ENCODE assay signal across 15 mouse cellular contexts in genomic region chr11:11711748-11712147, GRCm38 (mm10). TPM values are rescaled to one million over a fixed set of nuclear protein-coding genes. Genes with fewer than 3 reads are reported as not detected.
A peak's percentile ranks its signal among the peaks of the same experiment; 100 is the strongest.
DNase-seq lines count a peak whose midpoint lies in the region; ATAC-seq and TF ChIP-seq lines count a peak whose summit lies in the region.
"Had no signal": no experiment of that assay in that cellular context is flagged by ENCODE, and none has a peak within 500 bp of the region (broad histone marks: within the 10 kb centered on the region; RNA-seq: fewer than 3 reads in every experiment).

No protein-coding gene starts in this region.

- peaks cover 90% of the 10 kb centered on the region for H3K36me3 ChIP-seq in liver, embryonic 12.5 days
- H3K36me3 ChIP-seq in liver, embryonic 11.5 days (ENCODE audit: control insufficient read depth, insufficient read depth, low read length): peaks cover 4% of the 10 kb centered on the region; the same call in 1 of the 2 replicates
- H3K36me3 ChIP-seq in G1E (replicated peaks): peaks cover 87% of the 10 kb centered on the region
- peaks cover 16% of the 10 kb centered on the region for H3K36me3 ChIP-seq in liver, embryonic 16.5 days (ENCODE audit: control insufficient read depth, insufficient read depth)
- H3K36me3 ChIP-seq: embryonic facial prominence, embryonic 12.5 days; forebrain, embryonic 12.5 days had no signal

- no peak overlapping the region for H3K4me2 ChIP-seq in liver, embryonic 12.5 days
- no peak overlapping the region for H3K4me2 ChIP-seq in liver, embryonic 11.5 days
- no peak overlapping the region for H3K4me2 ChIP-seq in liver, embryonic 16.5 days (ENCODE audit: low read depth, low read length)
- H3K4me2 ChIP-seq: embryonic facial prominence, embryonic 12.5 days; forebrain, embryonic 12.5 days; lung, embryonic 14.5 days had no signal

- no peak for TF ChIP-seq CTCF in G1E (IDR thresholded peaks at IDR 0.05; ENCODE audit: low read depth, low read length)

- WGBS in liver, embryonic 12.5 days (ENCODE audit: insufficient replicate concordance): 36% methylated on average over 7 of the region's 7 CpGs
- 39% methylated on average over 7 of the region's 7 CpGs for WGBS in liver, embryonic 11.5 days
- 27% methylated on average over 7 of the region's 7 CpGs for WGBS in liver, embryonic 16.5 days (ENCODE audit: insufficient replicate concordance)

- no peak overlapping the region for H3K27ac ChIP-seq in liver, embryonic 12.5 days
- no peak overlapping the region for H3K27ac ChIP-seq in liver, embryonic 11.5 days (ENCODE audit: low read depth, low read length)
- H3K27ac ChIP-seq in liver, embryonic 16.5 days (ENCODE audit: low read length): no peak overlapping the region
- H3K27ac ChIP-seq: embryonic facial prominence, embryonic 12.5 days; forebrain, embryonic 12.5 days had no signal

- no peak for DNase-seq in liver, embryonic 11.5 days (ENCODE audit: low spot score)
- DNase-seq in G1E (ENCODE audit: low spot score): peak; percentile 29
- peak; percentile 60 for DNase-seq in thymus, postnatal 0 days (ENCODE audit: low spot score)
- DNase-seq in lung, postnatal 10 days: no peak
- no peak for DNase-seq in c-Kit-positive CD71-positive TER-119-positive erythroid progenitor cells, embryonic 14.5 days (ENCODE audit: low spot score)
- DNase-seq in embryo, embryonic 10.5 days (ENCODE audit: low spot score): no peak
- DNase-seq: cerebellum, postnatal 25 days; heart, postnatal 14 days; lung, embryonic 14.5 days had no signal

- no peak overlapping the region for H3K9ac ChIP-seq in liver, embryonic 12.5 days
- no peak overlapping the region for H3K9ac ChIP-seq in liver, embryonic 11.5 days (ENCODE audit: low read depth, low read length)
- H3K9ac ChIP-seq in liver, embryonic 16.5 days (ENCODE audit: low read depth, low read length): no peak overlapping the region
- H3K9ac ChIP-seq: embryonic facial prominence, embryonic 12.5 days; forebrain, embryonic 12.5 days; lung, embryonic 14.5 days had no signal

- H3K4me3 ChIP-seq in liver, embryonic 12.5 days: no peak overlapping the region
- H3K4me3 ChIP-seq in liver, embryonic 11.5 days (ENCODE audit: low read depth, low read length): no peak overlapping the region
- peak overlapping the region; percentile 34; the same call in 1 of the 2 replicates for H3K4me3 ChIP-seq in G1E (ENCODE audit: low read depth, low read length)
- H3K4me3 ChIP-seq in liver, embryonic 16.5 days (ENCODE audit: low read depth, low read length): no peak overlapping the region
- H3K4me3 ChIP-seq: embryonic facial prominence, embryonic 12.5 days; forebrain, embryonic 12.5 days; myocyte had no signal

- H3K9me3 ChIP-seq in liver, embryonic 12.5 days (replicated peaks): no peaks in the 10 kb centered on the region
- no peaks in the 10 kb centered on the region for H3K9me3 ChIP-seq in liver, embryonic 11.5 days (ENCODE audit: control insufficient read depth, low read length)
- H3K9me3 ChIP-seq in G1E (replicated peaks): no peaks in the 10 kb centered on the region
- no peaks in the 10 kb centered on the region for H3K9me3 ChIP-seq in liver, embryonic 16.5 days (replicated peaks; ENCODE audit: control insufficient read depth, low read length)
- H3K9me3 ChIP-seq: embryonic facial prominence, embryonic 12.5 days; forebrain, embryonic 12.5 days had no signal

- H3K4me1 ChIP-seq in liver, embryonic 12.5 days: peaks cover 41% of the 10 kb centered on the region
- H3K4me1 ChIP-seq in liver, embryonic 11.5 days (replicated peaks; ENCODE audit: control insufficient read depth, insufficient read depth, low read length): no peaks in the 10 kb centered on the region
- peaks cover 82% of the 10 kb centered on the region for H3K4me1 ChIP-seq in G1E (ENCODE audit: insufficient read depth, low read depth, low read length)
- H3K4me1 ChIP-seq in liver, embryonic 16.5 days (ENCODE audit: control insufficient read depth, low read depth, low read length): peaks cover 7% of the 10 kb centered on the region; the same call in 1 of the 2 replicates
- H3K4me1 ChIP-seq: embryonic facial prominence, embryonic 12.5 days; forebrain, embryonic 12.5 days had no signal

- 0 out of 2 replicates have a peak, but pooled peaks have one; percentile 17 for ATAC-seq in liver, embryonic 12.5 days
- no peak for ATAC-seq in liver, embryonic 11.5 days (replicated peaks; ENCODE audit: low FRiP score)
- peak; percentile 94 for ATAC-seq in G1E (ENCODE audit: extremely low read depth, insufficient number of reproducible peaks, low FRiP score, poor library complexity, severe bottlenecking)
- ATAC-seq in liver, embryonic 16.5 days (ENCODE audit: low read depth): 0 out of 2 replicates have a peak, but pooled peaks have one; percentile 10
- ATAC-seq: Patski had no signal

- H3K27me3 ChIP-seq in liver, embryonic 12.5 days (replicated peaks): no peaks in the 10 kb centered on the region
- no peaks in the 10 kb centered on the region for H3K27me3 ChIP-seq in liver, embryonic 11.5 days (replicated peaks; ENCODE audit: control insufficient read depth, insufficient read depth, low read length)
- H3K27me3 ChIP-seq in G1E (ENCODE audit: insufficient read depth, low read length): no peaks in the 10 kb centered on the region
- H3K27me3 ChIP-seq in liver, embryonic 16.5 days (ENCODE audit: control insufficient read depth, insufficient read depth, low read depth, low read length): no peaks in the 10 kb centered on the region
- H3K27me3 ChIP-seq: embryonic facial prominence, embryonic 12.5 days; forebrain, embryonic 12.5 days had no signal

RNA-seq across cellular contexts. Expression of gene Ikzf1, which starts 26.9 kb away (rescaled TPM):
- 59.1 and 61.0 TPM in 2 replicates for polyA plus RNA-seq in liver, embryonic 12.5 days (2016; fragmentation: Nextera tagmentation; extraction: Ambion mirVana)
- polyA plus RNA-seq in liver, embryonic 11.5 days (2014; fragmentation: Nextera tagmentation; extraction: Ambion mirVana): 105 and 120 TPM in 2 replicates
- total RNA-seq in G1E (2014; fragmentation: Nextera tagmentation) (143 and 149 TPM in 2 replicates), G1E (2017) (60.5 and 70.1 TPM in 2 replicates)
- 214 and 245 TPM in 2 replicates for polyA plus RNA-seq in G1E (2012)
- 32.8 and 35.1 TPM in 2 replicates for polyA plus RNA-seq in liver, embryonic 16.5 days (2015; fragmentation: Nextera tagmentation; extraction: Ambion mirVana)
- polyA plus RNA-seq in thymus, postnatal 0 days (2015; fragmentation: Nextera tagmentation; extraction: Ambion mirVana): 91.7 and 100 TPM in 2 replicates
- polyA plus RNA-seq: Patski had no signal

Comparison
In these comparisons a context has a peak if more than half of its experiments do, and no peak if none do; other contexts are left out.
1. DNase-seq: peak in G1E (single experiment) and thymus, postnatal 0 days (single experiment); none in liver, embryonic 11.5 days (single experiment), lung, postnatal 10 days (single experiment), c-Kit-positive CD71-positive TER-119-positive erythroid progenitor cells, embryonic 14.5 days (single experiment) and embryo, embryonic 10.5 days (single experiment).